Mouse (Mus musculus): ENCODE data around the gene Panx1.

The Panx1 gene

DNA sequence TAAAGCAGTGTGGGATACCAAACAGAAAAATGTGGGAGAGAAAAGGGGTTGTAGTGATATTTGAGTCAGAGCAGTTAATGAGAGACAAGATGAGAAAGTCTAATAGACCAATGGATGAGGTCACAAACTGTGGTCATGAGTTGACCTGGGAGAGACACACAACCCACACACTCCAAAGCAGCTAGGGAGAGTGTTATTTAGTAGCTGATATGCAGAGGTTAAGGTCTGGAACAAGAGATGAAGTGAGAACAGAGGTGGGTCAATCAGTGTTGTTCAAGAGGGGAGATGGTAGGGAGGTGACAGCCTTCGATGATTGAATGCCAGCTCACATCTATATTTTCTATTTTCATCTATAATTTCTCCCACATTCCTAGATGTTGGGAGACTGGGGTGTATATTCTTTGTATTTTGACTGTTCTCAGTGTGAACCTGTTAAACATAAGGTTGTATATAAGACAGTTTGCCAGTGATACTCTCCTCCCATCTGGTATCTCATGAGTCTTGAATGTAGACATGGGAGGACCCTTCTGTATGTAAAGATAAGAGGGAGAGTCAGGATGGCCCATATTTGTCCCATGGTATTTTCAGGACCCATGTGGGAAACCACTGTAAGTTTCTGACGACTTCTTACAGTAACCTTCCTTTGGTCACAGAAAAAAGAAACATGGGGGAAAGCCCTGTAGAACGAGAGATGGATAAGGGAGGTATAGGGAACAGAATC is 74.3 kb downstream of the Panx1 start:
- DNase-seq (ENCODE audit: low spot score): no peak

DNA sequence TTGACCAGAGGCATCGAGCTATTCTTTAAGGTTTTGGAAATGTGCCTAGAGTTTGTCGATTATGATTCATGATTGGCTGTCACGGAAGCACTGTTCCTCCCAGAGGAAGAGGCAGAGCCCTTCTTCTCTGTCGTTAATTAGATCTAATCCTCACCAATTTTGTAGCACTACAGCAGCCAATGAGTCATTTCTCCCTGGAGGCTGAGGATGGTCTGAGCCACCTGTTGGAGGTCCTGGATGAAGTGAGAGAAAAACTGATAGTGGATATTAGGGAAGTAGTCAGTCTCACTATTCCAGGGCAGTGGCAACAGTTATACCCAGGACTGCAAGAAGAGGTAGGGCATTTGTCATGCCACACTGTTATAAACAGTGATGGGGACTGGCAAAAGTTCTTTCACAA is 75.1 kb downstream of the Panx1 start:
- DNase-seq (ENCODE audit: low spot score): no peak

DNA sequence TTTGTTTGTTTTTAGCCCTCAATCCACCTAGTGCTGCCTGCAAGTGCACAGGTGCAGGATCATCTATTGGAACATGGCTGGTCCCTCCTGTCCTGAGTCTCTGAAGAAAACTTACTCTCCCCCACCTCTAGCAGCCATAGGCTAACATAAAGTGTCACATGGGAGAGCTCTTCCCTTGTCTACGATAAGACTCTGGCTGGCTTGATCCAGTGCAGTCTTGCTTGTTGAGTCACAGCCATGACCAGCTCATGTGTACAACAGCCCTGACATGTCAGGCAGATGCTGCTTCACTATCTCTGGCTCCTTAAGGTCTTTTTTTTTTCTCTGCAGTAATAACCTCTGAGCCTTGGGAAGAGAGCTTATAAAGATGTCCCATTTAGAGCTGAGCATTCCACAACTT is 77.7 kb downstream of the Panx1 start:
- no peak for DNase-seq (ENCODE audit: low spot score)

DNA sequence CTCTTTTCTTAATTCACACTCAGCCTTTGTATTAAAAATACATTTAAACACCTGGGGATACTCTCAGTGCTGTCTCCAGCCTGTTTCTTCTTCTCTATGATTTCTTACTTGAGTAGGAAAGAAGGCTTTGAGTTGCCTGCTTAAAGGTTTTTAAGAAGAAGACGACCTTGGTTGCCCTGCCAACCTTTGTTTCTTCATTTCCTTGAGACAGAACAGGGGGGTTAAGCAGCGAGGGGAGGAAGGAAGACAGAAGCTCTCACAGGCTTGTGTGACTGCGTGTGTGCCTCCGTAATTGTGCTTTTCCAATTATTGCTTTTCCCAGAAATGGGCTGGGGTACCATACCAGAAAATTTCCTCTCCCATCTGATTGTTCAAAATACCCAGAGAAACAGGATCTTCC is 78.5 kb downstream of the Panx1 start:
- DNase-seq (ENCODE audit: low spot score): no peak

GRCm38 (mm10) chr9:14965368-14965767 is 79.9 kb downstream of the Panx1 start:
- no peak for DNase-seq (ENCODE audit: low spot score)

DNA sequence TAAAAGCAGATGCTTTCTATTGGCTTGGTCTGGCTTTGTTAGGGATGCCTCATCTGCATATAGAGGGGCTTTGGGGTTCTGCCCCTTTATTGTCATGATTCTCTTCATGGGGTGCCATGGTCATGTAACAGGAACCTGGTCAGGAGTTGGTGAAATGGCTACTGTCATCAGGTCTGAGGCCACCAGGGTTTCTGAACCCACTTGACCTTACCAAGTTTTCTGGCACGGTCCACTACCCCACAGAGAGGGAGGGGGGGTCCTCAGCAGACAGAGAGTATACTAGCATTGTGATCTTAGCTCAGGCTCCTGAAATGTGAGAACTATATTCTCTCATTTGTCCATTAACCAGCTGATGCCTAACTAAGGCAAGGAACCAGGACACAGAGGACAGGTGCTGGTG is 82.5 kb downstream of the Panx1 start:
- no peak for DNase-seq (ENCODE audit: low spot score)

DNA sequence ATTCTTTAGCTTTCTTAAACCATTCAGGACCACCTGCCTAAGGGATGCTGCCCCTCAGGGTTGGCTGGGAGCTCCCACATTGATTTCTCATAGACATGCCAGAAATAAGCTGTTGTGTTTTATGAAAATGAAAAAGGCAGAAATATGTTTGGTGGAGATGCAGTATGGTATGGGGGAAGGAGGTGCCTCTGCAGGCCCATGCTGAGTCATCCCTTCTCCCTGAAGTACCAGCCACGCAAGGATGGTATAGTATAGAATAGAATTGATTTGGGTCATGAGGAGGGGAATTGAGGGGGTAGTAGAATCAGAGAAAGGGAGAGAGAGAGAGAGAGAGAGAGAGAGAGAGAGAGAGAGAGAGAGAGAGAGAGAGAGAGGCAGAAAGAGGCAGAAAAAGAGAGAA is 90.6 kb downstream of the Panx1 start:
- no peak for DNase-seq (ENCODE audit: low spot score)

Measured in ovary, postnatal 10 days (tissue).